Mouse (Mus musculus) bone marrow, adult 2 months (tissue): ENCODE data around the gene Ptpra.

ENCODE experiments used
- CTCF ChIP-seq: fragments of 200-500 bp; IDR thresholded peaks from 2 replicates; pipeline ENCODE4 v1.5.1; 2011; ENCODE audit warnings: low read length, control low read depth; ENCODE audit not compliant: control insufficient read depth, insufficient read depth
- POLR2A ChIP-seq: fragments of 200-500 bp; IDR thresholded peaks from 2 replicates; pipeline ENCODE4 v1.6.1; 2011; ENCODE audit warnings: low read depth, mild to moderate bottlenecking, control low read depth, low read length, borderline replicate concordance; ENCODE audit not compliant: control insufficient read depth

DNA sequence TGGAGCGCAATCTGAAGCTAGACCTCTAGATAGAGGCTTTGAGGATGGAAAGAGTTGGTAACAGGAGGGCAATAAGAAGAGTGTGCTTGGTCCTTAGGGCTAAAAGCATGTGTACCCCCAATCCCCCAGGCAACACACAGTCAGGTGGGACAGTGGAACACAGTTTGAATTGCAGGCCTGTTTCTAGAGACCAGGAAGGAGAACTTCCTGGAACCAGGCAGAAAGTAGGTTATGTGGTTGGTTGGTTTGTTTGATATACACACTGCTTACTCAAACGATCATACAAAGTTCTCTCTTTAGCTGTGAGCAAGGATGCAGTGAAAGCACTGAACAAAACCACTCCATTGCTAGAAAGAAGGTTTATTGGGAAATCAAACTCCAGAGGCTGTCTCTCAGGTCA lies 82.1 kb downstream of the Ptpra start:
- TF ChIP-seq POLR2A (no peak), CTCF (no peak)
